ENCODE assay signal across 8 mouse cellular contexts in genomic region chr4:48770954-48771665, GRCm38 (mm10).
A peak's percentile ranks its signal among the peaks of the same experiment; 100 is the strongest.
DNase-seq lines count a peak whose midpoint lies in the region; ATAC-seq and TF ChIP-seq lines count a peak whose summit lies in the region.

No protein-coding gene starts in this region.

- peak; percentile 84 for TF ChIP-seq CTCF in kidney, postnatal 0 days (IDR thresholded peaks at IDR 0.05; ENCODE audit: low read depth)

- no peak overlapping the region for H3K9ac ChIP-seq in heart, embryonic 13.5 days
- H3K9ac ChIP-seq in kidney, postnatal 0 days (ENCODE audit: low read depth, low read length): no peak overlapping the region
- no peak overlapping the region for H3K9ac ChIP-seq in limb, embryonic 14.5 days (ENCODE audit: low read depth, low read length, severe bottlenecking)
- H3K9ac ChIP-seq in neural tube, embryonic 15.5 days (replicated peaks): no peak overlapping the region

- 35% methylated on average over 14 of the region's 14 CpGs for WGBS in heart, embryonic 13.5 days
- 26% methylated on average over 14 of the region's 14 CpGs for WGBS in kidney, postnatal 0 days
- 22% methylated on average over 14 of the region's 14 CpGs for WGBS in limb, embryonic 14.5 days
- WGBS in neural tube, embryonic 15.5 days: 23% methylated on average over 14 of the region's 14 CpGs

- H3K4me1 ChIP-seq in heart, embryonic 13.5 days: peaks cover 11% of the 10 kb centered on the region
- no peaks in the 10 kb centered on the region for H3K4me1 ChIP-seq in kidney, postnatal 0 days (replicated peaks; ENCODE audit: insufficient read depth, low read length)
- no peaks in the 10 kb centered on the region; the same call in 1 of the 2 replicates for H3K4me1 ChIP-seq in limb, embryonic 14.5 days (ENCODE audit: control insufficient read depth, insufficient read depth, low read length)
- peaks cover 26% of the 10 kb centered on the region for H3K4me1 ChIP-seq in neural tube, embryonic 15.5 days

- H3K27me3 ChIP-seq in heart, embryonic 13.5 days (replicated peaks): peaks cover 22% of the 10 kb centered on the region
- no peaks in the 10 kb centered on the region for H3K27me3 ChIP-seq in kidney, postnatal 0 days (ENCODE audit: insufficient read depth, low read length)
- H3K27me3 ChIP-seq in limb, embryonic 14.5 days (ENCODE audit: control insufficient read depth, insufficient read depth, low read length): no peaks in the 10 kb centered on the region; the same call in 1 of the 2 replicates
- H3K27me3 ChIP-seq in neural tube, embryonic 15.5 days (replicated peaks): no peaks in the 10 kb centered on the region

- no peak overlapping the region for H3K27ac ChIP-seq in heart, embryonic 13.5 days (replicated peaks)
- peak overlapping the region; percentile 55; the same call in 1 of the 2 replicates for H3K27ac ChIP-seq in kidney, postnatal 0 days
- H3K27ac ChIP-seq in limb, embryonic 14.5 days (replicated peaks; ENCODE audit: low read depth, low read length): peak overlapping the region; percentile 50; the same call in 1 of the 2 replicates
- H3K27ac ChIP-seq in neural tube, embryonic 15.5 days (replicated peaks): peak overlapping the region; percentile 76

- no peaks in the 10 kb centered on the region for H3K36me3 ChIP-seq in heart, embryonic 13.5 days
- H3K36me3 ChIP-seq in kidney, postnatal 0 days (ENCODE audit: insufficient read depth, low read length): no peaks in the 10 kb centered on the region
- H3K36me3 ChIP-seq in limb, embryonic 14.5 days (ENCODE audit: control insufficient read depth, insufficient read depth, low read length): no peaks in the 10 kb centered on the region
- no peaks in the 10 kb centered on the region for H3K36me3 ChIP-seq in neural tube, embryonic 15.5 days

- no peak overlapping the region for H3K4me3 ChIP-seq in heart, embryonic 13.5 days
- H3K4me3 ChIP-seq in kidney, postnatal 0 days (replicated peaks; ENCODE audit: low read depth, low read length): no peak overlapping the region
- peak overlapping the region; percentile 1; the same call in 1 of the 2 replicates for H3K4me3 ChIP-seq in limb, embryonic 14.5 days (replicated peaks; ENCODE audit: low read length)
- no peak overlapping the region for H3K4me3 ChIP-seq in neural tube, embryonic 15.5 days (replicated peaks)

- H3K9me3 ChIP-seq in heart, embryonic 13.5 days: no peaks in the 10 kb centered on the region
- no peaks in the 10 kb centered on the region for H3K9me3 ChIP-seq in kidney, postnatal 0 days (replicated peaks; ENCODE audit: low read length)
- H3K9me3 ChIP-seq in limb, embryonic 14.5 days (ENCODE audit: control insufficient read depth, low read length): no peaks in the 10 kb centered on the region
- H3K9me3 ChIP-seq in neural tube, embryonic 15.5 days (replicated peaks): no peaks in the 10 kb centered on the region

- peak overlapping the region; percentile 18; the same call in 1 of the 2 replicates for H3K4me2 ChIP-seq in heart, embryonic 13.5 days
- no peak overlapping the region for H3K4me2 ChIP-seq in kidney, postnatal 0 days (ENCODE audit: low read length)
- H3K4me2 ChIP-seq in limb, embryonic 14.5 days (replicated peaks; ENCODE audit: low read depth, low read length, severe bottlenecking): peak overlapping the region; percentile 20
- peak overlapping the region; percentile 41 for H3K4me2 ChIP-seq in neural tube, embryonic 15.5 days

- ATAC-seq in heart, embryonic 13.5 days (ENCODE audit: extremely low read depth, insufficient number of reproducible peaks, low FRiP score, low TSS enrichment): no peak
- ATAC-seq in kidney, postnatal 0 days (replicated peaks; ENCODE audit: low FRiP score, low read depth): peak; percentile 93
- ATAC-seq in limb, embryonic 14.5 days (ENCODE audit: low FRiP score, low read depth): peak; percentile 93
- peak; percentile 92 for ATAC-seq in neural tube, embryonic 15.5 days (ENCODE audit: low FRiP score)

- peak; percentile 34 for DNase-seq in thymus, postnatal 0 days (ENCODE audit: low spot score)
- no peak for DNase-seq in thymus, postnatal 36 days
- DNase-seq in cerebellum, postnatal 36 days: peak; percentile 6 to 40
- peak; percentile 86 for DNase-seq in kidney, postnatal 0 days (ENCODE audit: low spot score)
- DNase-seq in limb, embryonic 14.5 days (ENCODE audit: low spot score): peak; percentile 75
- no peak for DNase-seq in spleen, postnatal 36 days (ENCODE audit: low spot score in 2 of 2)

- no peak for TF ChIP-seq POLR2A in limb, embryonic 14.5 days (IDR thresholded peaks at IDR 0.05; ENCODE audit: borderline replicate concordance, extremely low read depth, insufficient read depth, insufficient read length)

Comparison
In these comparisons a context has a peak if more than half of its experiments do, and no peak if none do; other contexts are left out.
1. DNase-seq: peak in thymus, postnatal 0 days (single experiment), cerebellum, postnatal 36 days (2 of 2), kidney, postnatal 0 days (single experiment) and limb, embryonic 14.5 days (single experiment); none in thymus, postnatal 36 days (0 of 2) and spleen, postnatal 36 days (0 of 2).